Mouse (Mus musculus) gastrocnemius, postnatal 14 days (tissue): ENCODE results near the gene Nab1. TPM values are rescaled to one million over a fixed set of nuclear protein-coding genes. Genes with fewer than 3 reads are reported as not detected.
"Not testable (repeated sequence)": the region's sequence is repeated elsewhere in the genome, so short reads cannot be mapped to it uniquely, and the experiment has no call there.

ENCODE experiments used
- DNase-seq: peaks from one replicate; pipeline ENCODE4 v3.0.0; 2021; ENCODE audit warnings: mixed read lengths
- intact Hi-C: fragments of 180-260 bp; cut with DNase I; formaldehyde crosslinking; loops from one replicate; pipeline ENCODE4 v1.15.1; 2025; ENCODE audit warnings: low total_unique reads
- long read RNA-seq, 2 experiments: library from polyadenylated mRNA; stranded (forward); transcript quantifications; one replicate each; pipeline ENCODE4 v2.0.0; 2021
- total RNA-seq, 2 experiments: library from RNA; stranded (reverse); gene quantifications; 2 replicates each; pipeline ENCODE4 v1.2.3; 2021

Gene Nab1
- total RNA-seq: 10 to 100 TPM; 12.7 to 15.7 TPM
- long read RNA-seq, experiment 1, transcript Nab1-201 (8 exons, 3,874 nt): major isoform, 18 of 25 reads
- long read RNA-seq, experiment 1, partial matches to known transcripts: 2 of 25 reads
- long read RNA-seq, experiment 1, other reads (novel, unspliced or antisense): 5 of 25 reads
- long read RNA-seq, experiment 2, transcript Nab1-201 (8 exons, 3,874 nt): major isoform, 22 of 27 reads
- long read RNA-seq, experiment 2, partial matches to known transcripts: 1 of 27 reads
- long read RNA-seq, experiment 2, other reads (novel, unspliced or antisense): 4 of 27 reads

GRCm38 (mm10) chr1:52500314-52500981 is at the start of gene Nab1:
TSS of gene Nab1 (minus strand) at chr1:52500679.
- intact Hi-C loops: no loop called here
- DNase-seq: peak; percentile 82

- intact Hi-C loops: no loop called here
- DNase-seq: no peak
Measured at GRCm38 (mm10) chr1:52547451-52547850, 47.0 kb upstream of the Nab1 start.

GRCm38 (mm10) chr1:52546796-52547195 is 46.3 kb upstream of the Nab1 start:
- intact Hi-C loops: no loop called here

GRCm38 (mm10) chr1:52540124-52540523 is 39.6 kb upstream of the Nab1 start:
- DNase-seq, intact Hi-C loops: not testable (repeated sequence)

More at GRCm38 (mm10) chr1:52546796-52547195, 46.3 kb upstream of the Nab1 start:
- DNase-seq: no peak

GRCm38 (mm10) chr1:52529933-52530332 is 29.5 kb upstream of the Nab1 start:
- intact Hi-C loops: no loop called here
- DNase-seq: no peak

GRCm38 (mm10) chr1:52527656-52528055 is 27.2 kb upstream of the Nab1 start:
- intact Hi-C loops: no loop called here
- no peak for DNase-seq

- DNase-seq: no peak
- intact Hi-C loops: no loop called here
Measured at GRCm38 (mm10) chr1:52527252-52527651, 26.8 kb upstream of the Nab1 start.

- no peak for DNase-seq
- intact Hi-C loops: no loop called here
Measured at GRCm38 (mm10) chr1:52524663-52525062, 24.2 kb upstream of the Nab1 start.

- DNase-seq: no peak
- intact Hi-C loops: no loop called here
Measured at GRCm38 (mm10) chr1:52524150-52524549, 23.7 kb upstream of the Nab1 start.

- intact Hi-C loops: no loop called here
- no peak for DNase-seq
Measured at GRCm38 (mm10) chr1:52521436-52521993, 21.0 kb upstream of the Nab1 start.

GRCm38 (mm10) chr1:52520131-52520530 is 19.7 kb upstream of the Nab1 start:
- intact Hi-C loops: no loop called here
- DNase-seq: no peak

GRCm38 (mm10) chr1:52515249-52515648 is 14.8 kb upstream of the Nab1 start:
- intact Hi-C loops: no loop called here
- DNase-seq: no peak

- no peak for DNase-seq
- intact Hi-C loops: no loop called here
Measured at GRCm38 (mm10) chr1:52511788-52512425, 11.4 kb upstream of the Nab1 start.

GRCm38 (mm10) chr1:52506211-52506610 is 5.7 kb upstream of the Nab1 start:
- DNase-seq: no peak
- intact Hi-C loops: no loop called here

- no peak for DNase-seq
- intact Hi-C loops: no loop called here
Measured at GRCm38 (mm10) chr1:52502296-52502695, 1.8 kb upstream of the Nab1 start.

GRCm38 (mm10) chr1:52501688-52502133 is 1.2 kb upstream of the Nab1 start:
- intact Hi-C loops: no loop called here

GRCm38 (mm10) chr1:52501090-52501489 is 611 bp upstream of the Nab1 start:
- DNase-seq: no peak
- intact Hi-C loops: no loop called here

More at GRCm38 (mm10) chr1:52501688-52502133, 1.2 kb upstream of the Nab1 start:
- no peak for DNase-seq

- intact Hi-C loops: no loop called here
- peak; percentile 26 for DNase-seq
Measured at GRCm38 (mm10) chr1:52499601-52500313, 722 bp downstream of the Nab1 start.

- DNase-seq: no peak
- intact Hi-C loops: no loop called here
Measured at GRCm38 (mm10) chr1:52498786-52499450, 1.6 kb downstream of the Nab1 start.
